Mouse (Mus musculus) limb, embryonic 11.5 days (tissue): ENCODE measurements around the gene Kdm1a. TPM values are rescaled to one million over a fixed set of nuclear protein-coding genes. Genes with fewer than 3 reads are reported as not detected.
A peak's percentile ranks its signal among the peaks of the same experiment; 100 is the strongest.

ENCODE experiments used
- ATAC-seq: fragments of 200-750 bp; cut with Nextera tagmentation; 2 replicates; pipeline ENCODE4 v1.8.0; 2017; ENCODE audit warnings: low read depth; ENCODE audit not compliant: insufficient number of reproducible peaks, low FRiP score, low TSS enrichment
- DNase-seq: peaks from one replicate; pipeline ENCODE4 v3.0.0-alpha.2; 2015; ENCODE audit warnings: low spot score
- H3K27ac ChIP-seq: fragments of 300-500 bp; sonication (generic); replicated peaks from 2 replicates; pipeline ENCODE4 v1.5.1; 2014; ENCODE audit warnings: low read depth, mild to moderate bottlenecking, low read length
- H3K27me3 ChIP-seq: fragments of 300-500 bp; sonication (generic); 2 replicates; pipeline ENCODE4 v1.6.1; 2014; ENCODE audit warnings: mild to moderate bottlenecking, low read length, mixed read lengths; ENCODE audit not compliant: control insufficient read depth, insufficient read depth
- H3K36me3 ChIP-seq: fragments of 300-500 bp; sonication (generic); 2 replicates; pipeline ENCODE4 v1.6.1; 2014; ENCODE audit warnings: mild to moderate bottlenecking, low read length, moderate library complexity, mixed read lengths; ENCODE audit not compliant: control insufficient read depth, insufficient read depth
- H3K4me1 ChIP-seq: fragments of 300-500 bp; sonication (generic); 2 replicates; pipeline ENCODE4 v1.6.1; 2014; ENCODE audit warnings: low read length, mixed read lengths; ENCODE audit not compliant: control insufficient read depth, insufficient read depth
- H3K4me2 ChIP-seq: fragments of 300-500 bp; sonication (generic); 2 replicates; pipeline ENCODE4 v1.6.1; 2014; ENCODE audit warnings: low read depth, mild to moderate bottlenecking, moderate library complexity; ENCODE audit not compliant: severe bottlenecking
- H3K4me3 ChIP-seq: fragments of 300-500 bp; sonication (generic); 2 replicates; pipeline ENCODE4 v1.5.1; 2014; ENCODE audit warnings: low read depth, low read length
- H3K9ac ChIP-seq: fragments of 300-500 bp; sonication (generic); 2 replicates; pipeline ENCODE4 v1.6.1; 2014; ENCODE audit warnings: mild to moderate bottlenecking, low read length
- H3K9me3 ChIP-seq: fragments of 300-500 bp; sonication (generic); 2 replicates; pipeline ENCODE4 v1.6.1; 2016; ENCODE audit warnings: low read length; ENCODE audit not compliant: control insufficient read depth
- WGBS: fragments of 180-500 bp; shearing (Covaris S2); extraction: QIAGEN DNeasy Blood & Tissue Kit; methylation state at CpG from one replicate; pipeline ENCODE4 v1.1.7; 2014; 5-methylcytosine and 5-hydroxymethylcytosine counted together
- polyA plus RNA-seq: library from polyadenylated mRNA; unstranded; fragments of >200 nt; fragmentation: Nextera tagmentation; extraction: Ambion mirVana; gene quantifications from 2 replicates; pipeline ENCODE4 v1.2.1, GENCODE M21; 2014

Kdm1a gene
- polyA plus RNA-seq, 1 experiment from 2014 or later: 75.3 TPM

DNA sequence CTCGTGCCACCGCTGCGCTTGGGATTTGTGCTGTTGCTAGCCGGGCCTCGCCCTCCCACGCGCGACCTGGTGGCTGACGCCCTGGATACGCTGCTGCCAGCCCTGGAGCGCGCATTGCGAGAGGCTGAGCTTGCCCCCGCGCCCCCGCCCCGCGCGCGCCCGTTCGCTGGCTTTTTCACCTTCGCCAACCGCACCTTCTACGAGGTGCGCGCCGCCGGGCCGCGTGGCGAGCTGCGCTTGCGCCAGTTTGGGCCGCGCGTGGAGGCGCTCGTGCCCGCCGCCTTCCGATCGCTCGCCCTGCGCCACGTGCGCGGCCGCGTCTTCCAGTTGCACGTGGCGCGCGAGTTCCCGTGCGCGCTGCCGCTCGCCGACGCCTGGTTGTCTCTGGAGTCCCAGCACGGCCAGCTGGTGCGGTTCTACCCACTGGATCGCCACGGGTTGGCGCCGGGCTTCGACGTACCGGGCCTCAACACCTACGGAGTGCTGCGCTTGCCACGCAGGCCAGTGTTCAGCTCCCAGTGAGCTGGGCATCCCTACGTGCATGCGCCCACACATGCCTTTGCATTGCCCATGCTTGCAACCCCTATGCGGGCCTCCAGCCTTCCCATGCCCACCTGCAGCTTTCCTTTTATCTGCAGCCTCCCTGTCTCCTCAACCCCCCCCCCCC lies 35.2 kb upstream of the Kdm1a start:
- WGBS: 4% methylated on average over 72 of the region's 76 CpGs
- DNase-seq (peak; percentile 65), ATAC-seq (no peak)
- H3K4me3 ChIP-seq: peak overlapping the region; percentile 46
- H3K4me2 ChIP-seq: peak overlapping the region; percentile 88
- peaks cover 38% of the 10 kb centered on the region for H3K27me3 ChIP-seq
- H3K36me3 ChIP-seq: no peaks in the 10 kb centered on the region
- no peak overlapping the region for H3K27ac ChIP-seq
- H3K4me1 ChIP-seq: peaks cover 10% of the 10 kb centered on the region
- H3K9ac ChIP-seq: peak overlapping the region; percentile 57
- no peaks in the 10 kb centered on the region for H3K9me3 ChIP-seq

DNA sequence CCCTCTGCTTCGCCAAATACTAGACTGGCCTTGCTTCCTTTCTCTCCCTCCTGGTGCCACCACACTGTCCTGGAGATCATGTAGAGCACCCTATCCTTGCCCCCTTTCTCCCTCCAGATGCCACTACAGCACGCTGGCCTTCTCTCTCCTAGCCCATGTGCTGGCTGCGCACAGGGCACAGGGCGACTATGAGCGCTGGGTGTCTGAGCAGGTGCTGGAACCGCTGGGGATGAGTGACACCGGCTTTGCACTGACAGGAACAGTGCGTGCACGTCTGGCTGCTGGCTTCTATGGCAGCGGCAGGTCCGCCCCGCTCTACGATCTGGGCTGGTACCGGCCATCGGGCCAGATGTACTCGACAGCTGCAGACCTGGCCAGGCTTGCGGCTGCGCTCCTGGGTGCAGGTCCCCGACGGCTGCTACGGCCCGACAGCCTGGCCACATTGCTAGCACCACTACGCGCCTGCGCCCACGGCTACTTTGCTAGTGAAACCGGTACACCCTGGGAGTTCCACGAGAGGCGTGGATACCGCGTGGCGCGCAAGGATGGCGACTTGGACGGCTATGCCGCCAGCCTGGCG lies 34.5 kb upstream of the Kdm1a start:
- Histone ChIP-seq H3K4me1 (peaks cover 10% of the 10 kb centered on the region), H3K27me3 (peaks cover 38% of the 10 kb centered on the region), H3K9me3 (no peaks in the 10 kb centered on the region), H3K4me2 (peak overlapping the region; percentile 88), H3K4me3 (peak overlapping the region; percentile 46), H3K27ac (no peak overlapping the region), H3K9ac (peak overlapping the region; percentile 57), H3K36me3 (no peaks in the 10 kb centered on the region)
- DNase-seq: peak; percentile 26
- ATAC-seq: no peak
- 17% methylated on average over 37 of the region's 37 CpGs for WGBS

DNA sequence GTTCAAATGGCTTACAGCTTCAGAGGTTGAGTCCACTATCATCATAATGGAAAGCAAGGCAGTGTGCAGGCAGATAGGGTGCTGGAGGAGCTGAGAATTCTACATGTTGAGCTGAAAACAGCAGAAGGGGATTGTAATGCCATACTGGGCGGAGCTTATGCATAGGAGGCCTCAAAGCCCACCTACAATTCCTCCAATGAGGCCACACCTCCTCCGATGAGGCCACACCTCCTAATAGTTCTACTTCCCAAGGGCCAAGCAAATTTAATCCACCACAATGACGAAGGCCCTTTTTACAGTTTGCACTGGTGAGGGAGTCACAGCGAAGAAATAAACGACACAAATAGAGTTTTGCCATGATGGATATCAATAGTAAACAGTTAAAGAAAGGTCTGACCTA lies 34.0 kb upstream of the Kdm1a start:
- Histone ChIP-seq H3K27me3 (peaks cover 38% of the 10 kb centered on the region), H3K4me2 (no peak overlapping the region), H3K9ac (no peak overlapping the region), H3K36me3 (no peaks in the 10 kb centered on the region), H3K4me1 (peaks cover 10% of the 10 kb centered on the region), H3K4me3 (no peak overlapping the region), H3K9me3 (no peaks in the 10 kb centered on the region), H3K27ac (no peak overlapping the region)
- DNase-seq: no peak
- 54% methylated on average over 5 of the region's 5 CpGs for WGBS
- no peak for ATAC-seq

DNA sequence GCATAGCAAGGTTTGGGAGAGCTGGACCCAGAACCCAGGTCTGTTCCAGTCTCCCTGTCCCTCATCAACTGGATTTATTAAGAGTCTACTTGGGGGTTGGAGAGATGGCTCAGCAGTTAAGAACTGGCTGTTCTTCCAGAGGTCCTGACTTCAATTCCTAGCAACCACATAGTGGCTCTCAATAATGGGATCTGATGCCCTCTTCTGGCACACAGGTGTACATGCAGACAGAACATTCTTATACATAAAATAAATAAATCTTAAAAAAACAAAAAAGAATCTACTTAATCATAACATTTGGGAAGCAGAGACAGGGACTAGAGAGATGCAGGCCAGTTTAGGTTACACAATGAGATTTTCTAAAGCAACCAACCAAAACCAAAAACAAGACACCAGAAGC lies 33.5 kb upstream of the Kdm1a start:
- H3K27me3 ChIP-seq: peaks cover 38% of the 10 kb centered on the region
- no peak for DNase-seq

DNA sequence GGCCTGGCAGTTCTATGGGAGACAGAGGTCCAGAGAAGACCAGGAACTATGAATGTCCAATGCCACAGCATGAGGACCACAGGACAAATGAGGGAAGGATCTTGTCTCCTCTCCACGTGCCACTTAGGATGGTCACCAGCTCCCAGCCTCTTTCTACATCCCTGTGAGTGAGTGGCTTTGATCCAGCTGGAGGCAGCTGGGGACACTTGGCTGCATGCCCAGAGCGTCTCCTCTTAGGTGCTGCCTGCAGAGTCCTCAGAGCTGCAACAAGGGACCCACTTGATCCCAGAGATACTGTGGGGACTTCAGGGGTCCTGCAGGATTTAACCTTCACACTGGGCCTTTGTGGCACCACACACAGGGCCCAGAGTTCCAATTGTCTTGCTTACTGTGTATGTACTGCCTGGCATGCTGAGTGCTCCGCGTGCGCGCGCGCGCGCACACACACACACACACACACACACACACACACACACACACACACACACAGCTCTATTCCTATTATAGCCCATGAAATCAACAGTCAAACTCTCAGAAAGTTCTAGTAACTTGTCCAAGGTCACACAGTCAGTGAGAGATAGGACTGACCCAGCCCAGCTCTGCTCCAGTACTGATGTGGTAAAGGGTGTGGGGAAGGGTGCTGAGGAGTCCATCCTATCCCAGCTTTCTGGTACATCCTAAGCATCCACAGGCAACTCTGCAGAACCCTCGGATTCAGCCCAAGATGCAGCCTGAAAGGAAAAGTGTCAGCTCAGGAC lies 28.9 kb upstream of the Kdm1a start:
- H3K27me3 ChIP-seq: peaks cover 6% of the 10 kb centered on the region; the same call in 1 of the 2 replicates
- H3K27ac ChIP-seq: no peak overlapping the region
- no peak overlapping the region for H3K9ac ChIP-seq
- H3K36me3 ChIP-seq: no peaks in the 10 kb centered on the region
- DNase-seq (no peak), ATAC-seq (no peak)
- 82% methylated on average over 11 of the region's 11 CpGs for WGBS
- no peak overlapping the region for H3K4me2 ChIP-seq
- H3K9me3 ChIP-seq: no peaks in the 10 kb centered on the region
- no peak overlapping the region for H3K4me3 ChIP-seq
- H3K4me1 ChIP-seq: no peaks in the 10 kb centered on the region

More for the DNA sequence above, 33.5 kb upstream of the Kdm1a start:
- no peak for ATAC-seq
- Histone ChIP-seq H3K9me3 (no peaks in the 10 kb centered on the region), H3K4me1 (peaks cover 10% of the 10 kb centered on the region), H3K4me3 (no peak overlapping the region), H3K9ac (no peak overlapping the region), H3K27ac (no peak overlapping the region), H3K4me2 (no peak overlapping the region), H3K36me3 (no peaks in the 10 kb centered on the region)

DNA sequence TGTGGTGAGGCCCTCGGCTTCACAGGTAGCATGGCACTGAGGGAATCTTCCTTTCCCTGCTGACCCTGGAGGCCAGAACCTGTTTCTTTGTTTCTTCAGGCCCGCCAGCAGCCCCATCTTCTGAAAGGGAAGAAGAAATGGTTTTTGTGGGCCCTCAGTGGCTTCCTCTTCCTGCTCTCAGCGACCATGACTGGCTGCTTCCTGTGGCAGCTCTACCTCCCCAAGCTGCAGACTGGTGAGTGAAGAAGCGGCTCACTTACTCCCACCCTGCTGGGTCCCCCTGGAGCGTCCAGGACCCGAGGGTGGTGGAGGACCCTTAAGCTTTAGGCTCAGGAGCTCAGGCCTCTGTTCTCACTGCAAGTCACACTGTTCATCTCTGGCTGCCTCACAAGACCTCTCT lies 24.1 kb upstream of the Kdm1a start:
- Histone ChIP-seq H3K4me3 (no peak overlapping the region), H3K9me3 (no peaks in the 10 kb centered on the region), H3K4me1 (no peaks in the 10 kb centered on the region), H3K27me3 (no peaks in the 10 kb centered on the region), H3K27ac (no peak overlapping the region), H3K4me2 (no peak overlapping the region), H3K36me3 (no peaks in the 10 kb centered on the region), H3K9ac (no peak overlapping the region)
- no peak for ATAC-seq
- 75% methylated on average over 6 of the region's 6 CpGs for WGBS
- DNase-seq: no peak

DNA sequence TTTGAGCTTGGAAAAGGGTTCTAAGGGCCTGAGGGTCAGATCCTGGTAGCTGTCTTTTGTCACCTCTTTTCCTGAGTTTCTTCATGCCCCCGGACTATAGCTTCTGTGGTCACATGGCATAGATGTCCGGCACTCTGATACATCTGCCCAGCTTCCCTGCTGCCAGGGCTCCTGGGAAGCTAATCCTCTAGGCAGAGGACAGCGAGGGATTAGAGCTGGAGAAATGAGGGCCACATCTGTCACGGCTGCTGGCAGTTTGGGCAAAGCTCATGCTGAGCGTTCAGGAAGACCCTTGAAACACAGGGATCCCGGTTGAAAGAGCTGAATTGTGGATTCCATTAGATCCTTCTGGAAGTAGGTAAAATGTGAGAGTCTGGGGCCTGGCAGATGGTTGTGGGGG lies 19.9 kb upstream of the Kdm1a start, which contains the start of gene Lactbl1:
Gene Lactbl1, plus strand, starts transcription at position 234 of the 400 bp plus-strand sequence.
- DNase-seq (no peak), ATAC-seq (no peak)
- no peak within 1 kb of the TSS for H3K4me3 ChIP-seq
- no peak within 1 kb of the TSS for H3K27ac ChIP-seq
- no peaks in the 10 kb centered on the region for H3K9me3 ChIP-seq
- 53% methylated on average over 6 of the region's 6 CpGs for WGBS
- no peak within 1 kb of the TSS for H3K4me2 ChIP-seq
- H3K4me1 ChIP-seq: 0 out of 2 replicates have a peak, but pooled peaks cover 2% of the 10 kb centered on the region
- no peaks in the 10 kb centered on the region for H3K27me3 ChIP-seq
- no peak within 1 kb of the TSS for H3K9ac ChIP-seq
- no peaks in the 10 kb centered on the region; the same call in 1 of the 2 replicates for H3K36me3 ChIP-seq

DNA sequence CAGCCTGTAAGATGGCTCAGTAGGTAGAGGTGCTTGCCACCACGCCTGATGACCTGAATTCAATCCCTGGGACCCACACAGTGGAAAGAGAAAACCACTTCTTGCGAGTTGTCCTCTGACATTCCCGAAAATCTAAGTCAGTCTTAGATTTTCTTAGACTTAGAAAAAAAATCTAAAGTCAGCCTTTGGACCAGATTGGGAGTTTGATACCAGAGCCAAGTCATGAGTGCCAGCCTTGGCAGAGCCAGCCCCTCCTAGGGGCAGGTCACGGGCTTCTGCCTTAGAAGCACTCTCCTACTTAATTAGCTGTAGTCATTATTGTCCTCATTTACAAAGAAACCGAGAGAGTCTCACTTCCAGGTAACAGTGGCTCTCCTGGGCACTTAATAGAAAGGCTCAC lies 19.4 kb upstream of the Kdm1a start:
- ATAC-seq: no peak
- H3K27me3 ChIP-seq: no peaks in the 10 kb centered on the region
- no peaks in the 10 kb centered on the region; the same call in 1 of the 2 replicates for H3K36me3 ChIP-seq
- no peak overlapping the region for H3K27ac ChIP-seq
- no peak overlapping the region for H3K4me3 ChIP-seq
- no peak overlapping the region for H3K9ac ChIP-seq
- H3K4me2 ChIP-seq: no peak overlapping the region
- WGBS: 61% methylated on average over 5 of the region's 5 CpGs
- no peaks in the 10 kb centered on the region for H3K9me3 ChIP-seq
- DNase-seq: no peak
- 0 out of 2 replicates have a peak, but pooled peaks cover 2% of the 10 kb centered on the region for H3K4me1 ChIP-seq
